Mouse (Mus musculus): ENCODE results near the gene Shb. TPM values are rescaled to one million over a fixed set of nuclear protein-coding genes. Genes with fewer than 3 reads are reported as not detected.
A peak's percentile ranks its signal among the peaks of the same experiment; 100 is the strongest.

The Shb gene
- 2.9 and 3.9 TPM in 2 replicates for polyA plus RNA-seq (2015; fragmentation: Nextera tagmentation; extraction: Ambion mirVana)

- Histone ChIP-seq H3K9me3 (replicated peaks) (no peaks in the 10 kb centered on the region), H3K27ac (replicated peaks) (peak within 1 kb of the TSS; percentile 94), H3K9ac (peak within 1 kb of the TSS; percentile 56), H3K27me3 (peaks cover 28% of the 10 kb centered on the region), H3K4me2 (peak within 1 kb of the TSS; percentile 99), H3K4me3 (replicated peaks) (peak within 1 kb of the TSS; percentile 91), H3K36me3 (replicated peaks) (0 out of 2 replicates have a peak, but pooled peaks cover 4% of the 10 kb centered on the region), H3K4me1 (replicated peaks) (peaks cover 55% of the 10 kb centered on the region)
- ATAC-seq (ENCODE audit: insufficient read depth): no peak
- WGBS (ENCODE audit: insufficient replicate concordance): 13% methylated on average over 7 of the region's 7 CpGs
Observed at GRCm38 (mm10) chr4:45532375-45532774, at the start of gene Shb. TSS of gene Shb (minus strand) at chr4:45532470.

- Histone ChIP-seq H3K4me3 (replicated peaks) (no peak overlapping the region), H3K9me3 (replicated peaks) (no peaks in the 10 kb centered on the region), H3K36me3 (replicated peaks) (no peaks in the 10 kb centered on the region), H3K9ac (no peak overlapping the region), H3K27me3 (peaks cover 16% of the 10 kb centered on the region), H3K4me1 (replicated peaks) (0 out of 2 replicates have a peak, but pooled peaks cover 4% of the 10 kb centered on the region), H3K27ac (replicated peaks) (no peak overlapping the region), H3K4me2 (no peak overlapping the region)
- no peak for ATAC-seq (ENCODE audit: insufficient read depth)
- 71% methylated on average over 6 of the region's 6 CpGs for WGBS (ENCODE audit: insufficient replicate concordance)
Observed at GRCm38 (mm10) chr4:45581095-45581494, 48.8 kb upstream of the Shb start.

- Histone ChIP-seq H3K4me1 (replicated peaks) (no peaks in the 10 kb centered on the region), H3K9me3 (replicated peaks) (no peaks in the 10 kb centered on the region), H3K27me3 (no peaks in the 10 kb centered on the region), H3K4me3 (replicated peaks) (no peak overlapping the region), H3K4me2 (no peak overlapping the region), H3K9ac (no peak overlapping the region), H3K27ac (replicated peaks) (no peak overlapping the region), H3K36me3 (replicated peaks) (no peaks in the 10 kb centered on the region)
- no peak; the same call in 1 of the 2 replicates for ATAC-seq (ENCODE audit: insufficient read depth)
- WGBS (ENCODE audit: insufficient replicate concordance): 43% methylated on average over 22 of the region's 22 CpGs
Observed at GRCm38 (mm10) chr4:45578554-45579370, 46.5 kb upstream of the Shb start.

GRCm38 (mm10) chr4:45577631-45578030 is 45.4 kb upstream of the Shb start:
- no peak for ATAC-seq (ENCODE audit: insufficient read depth)
- Histone ChIP-seq H3K4me1 (replicated peaks) (no peaks in the 10 kb centered on the region), H3K36me3 (replicated peaks) (no peaks in the 10 kb centered on the region), H3K9me3 (replicated peaks) (no peaks in the 10 kb centered on the region), H3K4me2 (no peak overlapping the region), H3K27me3 (no peaks in the 10 kb centered on the region), H3K4me3 (replicated peaks) (no peak overlapping the region), H3K9ac (no peak overlapping the region), H3K27ac (replicated peaks) (no peak overlapping the region)
- WGBS (ENCODE audit: insufficient replicate concordance): 46% methylated on average over 8 of the region's 8 CpGs

- 64% methylated on average over 15 of the region's 15 CpGs for whole genome bisulfite sequencing (ENCODE audit: insufficient replicate concordance)
- no peaks in the 10 kb centered on the region for H3K9me3 ChIP-seq (replicated peaks)
- H3K27ac ChIP-seq (replicated peaks): no peak overlapping the region
- ATAC-seq (ENCODE audit: insufficient read depth): no peak
- H3K9ac ChIP-seq: no peak overlapping the region
- no peaks in the 10 kb centered on the region for H3K36me3 ChIP-seq (replicated peaks)
- no peaks in the 10 kb centered on the region for H3K4me1 ChIP-seq (replicated peaks)
- no peaks in the 10 kb centered on the region for H3K27me3 ChIP-seq
- no peak overlapping the region for H3K4me3 ChIP-seq (replicated peaks)
- no peak overlapping the region for H3K4me2 ChIP-seq
Observed at GRCm38 (mm10) chr4:45574614-45575169, 42.4 kb upstream of the Shb start.

DNA sequence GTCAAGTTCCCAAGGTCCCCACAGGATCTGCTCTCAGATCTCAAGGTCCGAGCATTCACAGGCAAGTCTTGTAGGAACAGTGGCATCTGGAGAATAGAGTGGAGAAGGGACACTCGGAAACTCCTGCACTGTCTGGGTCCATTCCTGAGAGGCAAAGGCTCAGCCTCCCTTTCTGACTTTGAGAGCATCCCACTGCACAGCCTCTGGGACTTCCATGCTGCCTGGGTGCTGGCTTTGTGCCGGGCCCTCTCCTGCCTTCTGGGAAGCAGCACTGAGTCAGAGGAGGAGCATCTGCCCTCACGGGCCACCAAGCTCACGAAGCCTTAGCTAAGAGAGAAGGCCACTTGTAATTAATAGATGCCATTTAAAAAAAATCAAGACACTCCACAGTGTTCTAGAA is 37.3 kb upstream of the Shb start:
- Histone ChIP-seq H3K4me3 (replicated peaks) (no peak overlapping the region), H3K9ac (no peak overlapping the region)
- 51% methylated on average over 5 of the region's 5 CpGs for WGBS (ENCODE audit: insufficient replicate concordance)

GRCm38 (mm10) chr4:45558211-45558610 is 25.9 kb upstream of the Shb start:
- Histone ChIP-seq H3K27me3 (no peaks in the 10 kb centered on the region; the same call in 1 of the 2 replicates), H3K9me3 (replicated peaks) (no peaks in the 10 kb centered on the region), H3K4me3 (replicated peaks) (no peak overlapping the region), H3K4me2 (no peak overlapping the region), H3K4me1 (replicated peaks) (no peaks in the 10 kb centered on the region), H3K9ac (no peak overlapping the region), H3K36me3 (replicated peaks) (no peaks in the 10 kb centered on the region), H3K27ac (replicated peaks) (no peak overlapping the region)
- ATAC-seq (ENCODE audit: insufficient read depth): no peak
- 62% methylated on average over 5 of the region's 5 CpGs for WGBS (ENCODE audit: insufficient replicate concordance)

More for the DNA sequence above, 37.3 kb upstream of the Shb start:
- Histone ChIP-seq H3K9me3 (replicated peaks) (no peaks in the 10 kb centered on the region), H3K27ac (replicated peaks) (no peak overlapping the region), H3K27me3 (no peaks in the 10 kb centered on the region), H3K36me3 (replicated peaks) (no peaks in the 10 kb centered on the region), H3K4me2 (no peak overlapping the region), H3K4me1 (replicated peaks) (no peaks in the 10 kb centered on the region)
- ATAC-seq (ENCODE audit: insufficient read depth): no peak

- no peaks in the 10 kb centered on the region for H3K9me3 ChIP-seq (replicated peaks)
- no peak overlapping the region for H3K4me3 ChIP-seq (replicated peaks)
- H3K4me1 ChIP-seq (replicated peaks): no peaks in the 10 kb centered on the region
- no peak for ATAC-seq (ENCODE audit: insufficient read depth)
- no peaks in the 10 kb centered on the region for H3K36me3 ChIP-seq (replicated peaks)
- no peak overlapping the region for H3K4me2 ChIP-seq
- 44% methylated on average over 4 of the region's 4 CpGs for WGBS (ENCODE audit: insufficient replicate concordance)
- H3K27ac ChIP-seq (replicated peaks): no peak overlapping the region
- no peaks in the 10 kb centered on the region; the same call in 1 of the 2 replicates for H3K27me3 ChIP-seq
- no peak overlapping the region for H3K9ac ChIP-seq
Observed at GRCm38 (mm10) chr4:45552571-45552970, 20.3 kb upstream of the Shb start.

DNA sequence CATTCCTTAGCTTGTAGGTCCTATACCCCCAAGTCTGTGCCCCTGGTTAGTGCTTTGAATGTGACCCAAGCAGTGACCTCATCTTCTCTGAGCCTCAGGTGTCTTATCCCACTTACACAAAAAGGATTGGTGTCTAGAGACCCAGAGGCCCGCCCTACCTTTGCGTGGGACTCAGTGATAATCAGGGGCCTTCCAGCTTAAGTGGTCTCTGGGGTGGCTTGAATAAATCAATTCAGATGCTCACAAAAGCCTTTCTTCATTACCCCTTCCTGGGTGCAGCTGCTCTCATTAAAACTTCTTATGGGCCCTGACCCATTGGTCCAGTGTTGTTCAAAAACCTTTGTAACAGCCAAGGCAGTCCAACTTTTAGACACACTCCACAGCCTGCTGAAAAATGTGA is 18.7 kb upstream of the Shb start:
- no peak overlapping the region for H3K4me3 ChIP-seq (replicated peaks)
- no peaks in the 10 kb centered on the region; the same call in 1 of the 2 replicates for H3K27me3 ChIP-seq
- H3K4me2 ChIP-seq: no peak overlapping the region
- H3K27ac ChIP-seq (replicated peaks): no peak overlapping the region
- 50% methylated on average over 2 of the region's 2 CpGs for WGBS (ENCODE audit: insufficient replicate concordance)
- no peaks in the 10 kb centered on the region for H3K9me3 ChIP-seq (replicated peaks)
- no peaks in the 10 kb centered on the region for H3K36me3 ChIP-seq (replicated peaks)
- H3K9ac ChIP-seq: no peak overlapping the region
- no peak for ATAC-seq (ENCODE audit: insufficient read depth)
- H3K4me1 ChIP-seq (replicated peaks): no peaks in the 10 kb centered on the region

- H3K9ac ChIP-seq: no peak overlapping the region
- H3K27me3 ChIP-seq: no peaks in the 10 kb centered on the region; the same call in 1 of the 2 replicates
- no peaks in the 10 kb centered on the region for H3K36me3 ChIP-seq (replicated peaks)
- no peaks in the 10 kb centered on the region for H3K4me1 ChIP-seq (replicated peaks)
- H3K27ac ChIP-seq (replicated peaks): no peak overlapping the region
- ATAC-seq (ENCODE audit: insufficient read depth): no peak
- no peaks in the 10 kb centered on the region for H3K9me3 ChIP-seq (replicated peaks)
- 52% methylated on average over 5 of the region's 5 CpGs for WGBS (ENCODE audit: insufficient replicate concordance)
- no peak overlapping the region for H3K4me3 ChIP-seq (replicated peaks)
- H3K4me2 ChIP-seq: no peak overlapping the region
Observed at GRCm38 (mm10) chr4:45549514-45549913, 17.2 kb upstream of the Shb start.

GRCm38 (mm10) chr4:45545851-45546250 is 13.6 kb upstream of the Shb start:
- Histone ChIP-seq H3K9me3 (replicated peaks) (no peaks in the 10 kb centered on the region), H3K27me3 (no peaks in the 10 kb centered on the region; the same call in 1 of the 2 replicates), H3K4me1 (replicated peaks) (no peaks in the 10 kb centered on the region), H3K4me3 (replicated peaks) (no peak overlapping the region), H3K4me2 (no peak overlapping the region), H3K36me3 (replicated peaks) (no peaks in the 10 kb centered on the region), H3K9ac (no peak overlapping the region), H3K27ac (replicated peaks) (no peak overlapping the region)
- WGBS (ENCODE audit: insufficient replicate concordance): 52% methylated on average over 8 of the region's 8 CpGs
- ATAC-seq (ENCODE audit: insufficient read depth): no peak
